Mouse (Mus musculus): ENCODE results near the gene Wfdc6b.
"Not testable (repeated sequence)": the region's sequence is repeated elsewhere in the genome, so short reads cannot be mapped to it uniquely, and the experiment has no call there.

The Wfdc6b gene

GRCm38 (mm10) chr2:164613471-164613870, at the start of gene Wfdc6b, which contains the start of gene Wfdc8:
Gene Wfdc6b, plus strand, starts transcription at chr2:164613522.
Gene Wfdc8, minus strand, starts transcription at chr2:164613626.
- peak; percentile 14 to 47 for DNase-seq (ENCODE audit: low spot score in 2 of 2)

- DNase-seq (ENCODE audit: low spot score in 2 of 2): no peak
Measured at GRCm38 (mm10) chr2:164564346-164564745, 49.0 kb upstream of the Wfdc6b start.

- DNase-seq (ENCODE audit: low spot score in 2 of 2): no peak
Measured at GRCm38 (mm10) chr2:164566997-164567396, 46.3 kb upstream of the Wfdc6b start.

- DNase-seq (ENCODE audit: low spot score in 2 of 2): no peak
Measured at GRCm38 (mm10) chr2:164567460-164567859, 45.9 kb upstream of the Wfdc6b start.

GRCm38 (mm10) chr2:164573359-164573758, 40.0 kb upstream of the Wfdc6b start, which contains the start of gene Spint3:
Gene Spint3, minus strand, starts transcription at chr2:164573459.
- DNase-seq (ENCODE audit: low spot score in 2 of 2): not testable (repeated sequence)

GRCm38 (mm10) chr2:164585025-164585725, 28.1 kb upstream of the Wfdc6b start, which contains the start of gene Wfdc6a:
Gene Wfdc6a, minus strand, starts transcription at chr2:164585447.
- peak; percentile 14 to 24 for DNase-seq (ENCODE audit: low spot score in 2 of 2)

- DNase-seq (ENCODE audit: low spot score in 2 of 2): no peak
Measured at GRCm38 (mm10) chr2:164592014-164592413, 21.3 kb upstream of the Wfdc6b start.

GRCm38 (mm10) chr2:164593494-164593893, 19.8 kb upstream of the Wfdc6b start, which contains the start of gene Eppin:
Gene Eppin, minus strand, starts transcription at chr2:164593594.
- no peak for DNase-seq (ENCODE audit: low spot score in 2 of 2)

- no peak for DNase-seq (ENCODE audit: low spot score in 2 of 2)
Measured at GRCm38 (mm10) chr2:164600179-164600578, 13.1 kb upstream of the Wfdc6b start.

GRCm38 (mm10) chr2:164603482-164603881, 9.8 kb upstream of the Wfdc6b start:
- no peak for DNase-seq (ENCODE audit: low spot score in 2 of 2)

GRCm38 (mm10) chr2:164604411-164604810, 8.9 kb upstream of the Wfdc6b start:
- no peak for DNase-seq (ENCODE audit: low spot score in 2 of 2)

GRCm38 (mm10) chr2:164608781-164609180, 4.5 kb upstream of the Wfdc6b start:
- no peak for DNase-seq (ENCODE audit: low spot score in 2 of 2)

- DNase-seq (ENCODE audit: low spot score in 2 of 2): no peak
Measured at GRCm38 (mm10) chr2:164615386-164615785, 2.1 kb downstream of the Wfdc6b start.

- DNase-seq (ENCODE audit: low spot score in 2 of 2): no peak
Measured at GRCm38 (mm10) chr2:164619050-164619449, 5.7 kb downstream of the Wfdc6b start.

GRCm38 (mm10) chr2:164621775-164622174, 8.5 kb downstream of the Wfdc6b start:
- DNase-seq (ENCODE audit: low spot score in 2 of 2): no peak

GRCm38 (mm10) chr2:164635266-164635665, 21.9 kb downstream of the Wfdc6b start:
- DNase-seq (ENCODE audit: low spot score in 2 of 2): no peak

GRCm38 (mm10) chr2:164638696-164639095, 25.4 kb downstream of the Wfdc6b start, which contains the start of gene Wfdc16:
Gene Wfdc16, minus strand, starts transcription at chr2:164638796.
- DNase-seq (ENCODE audit: low spot score in 2 of 2): no peak

GRCm38 (mm10) chr2:164641129-164641528, 27.8 kb downstream of the Wfdc6b start:
- DNase-seq (ENCODE audit: low spot score in 2 of 2): no peak

- no peak for DNase-seq (ENCODE audit: low spot score in 2 of 2)
Measured at GRCm38 (mm10) chr2:164641881-164642673, 28.8 kb downstream of the Wfdc6b start.

- DNase-seq (ENCODE audit: low spot score in 2 of 2): peak in 1 of 2 experiments; percentile 2
Measured at GRCm38 (mm10) chr2:164655858-164656257, 42.5 kb downstream of the Wfdc6b start, which contains the start of gene Wfdc10. Gene Wfdc10, plus strand, starts transcription at chr2:164656046.

- DNase-seq (ENCODE audit: low spot score in 2 of 2): no peak
Measured at GRCm38 (mm10) chr2:164656483-164656882, 43.2 kb downstream of the Wfdc6b start, which contains the start of gene Wfdc9. Gene Wfdc9, minus strand, starts transcription at chr2:164656583.

- DNase-seq (ENCODE audit: low spot score in 2 of 2): no peak
Measured at GRCm38 (mm10) chr2:164664851-164665250, 51.5 kb downstream of the Wfdc6b start.
